Mouse (Mus musculus) megakaryocyte, embryonic 14.5 days (primary cell): Measurements from ENCODE around the gene Myl7.

ENCODE experiments used
- FLI1 ChIP-seq: IDR thresholded peaks from 2 replicates; pipeline ENCODE4 v1.6.1; 2012; ENCODE audit warnings: low read length, inconsistent platforms, mixed read lengths
- GATA1 ChIP-seq: IDR thresholded peaks from 3 replicates; pipeline ENCODE4 v1.6.1; 2012; ENCODE audit warnings: mixed read lengths, low read length, inconsistent platforms, borderline replicate concordance

DNA sequence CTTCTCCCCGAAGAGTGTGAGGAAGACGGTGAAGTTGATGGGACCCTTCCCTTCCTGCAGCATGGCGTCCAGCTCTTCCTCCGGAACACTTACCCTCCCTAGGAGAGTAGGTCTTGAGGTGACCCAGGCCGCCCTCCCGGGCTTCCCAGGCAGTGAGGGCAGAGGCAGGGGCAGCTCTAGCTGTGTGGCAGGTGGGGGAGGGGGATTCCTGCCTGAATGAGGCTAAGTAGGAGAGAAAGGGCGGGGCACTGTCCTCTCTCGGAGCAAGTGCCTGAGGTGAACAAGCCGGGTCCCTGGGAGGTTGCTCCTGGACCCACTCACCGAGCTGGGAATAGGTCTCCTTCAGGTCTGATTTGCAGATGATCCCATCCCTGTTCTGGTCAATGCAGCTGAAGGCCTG lies 743 bp downstream of the Myl7 start:
- TF ChIP-seq GATA1 (no peak), FLI1 (no peak)
